Mouse (Mus musculus): ENCODE measurements at regions not wholly inside any gene's neighbourhood (a gene's known extent, or its start where the extent isn't known, plus 50 kb on each side); places are given as distances from the start of the nearest gene placed in this dataset.
A peak's percentile ranks its signal among the peaks of the same experiment; 100 is the strongest.

- H3K4me3 ChIP-seq (ENCODE audit: control insufficient read depth, low read depth, low read length): peak overlapping the region; percentile 38
- H3K4me1 ChIP-seq (ENCODE audit: control insufficient read depth, insufficient read depth, low read length): peaks cover 8% of the 10 kb centered on the region
- H3K27ac ChIP-seq (ENCODE audit: control insufficient read depth, insufficient read depth, low read depth, low read length): peak overlapping the region; percentile 36; the same call in 1 of the 2 replicates
- TF ChIP-seq POLR2A (IDR thresholded peaks at IDR 0.05; ENCODE audit: control insufficient read depth, low read depth, low read length): no peak
- TF ChIP-seq CTCF (IDR thresholded peaks at IDR 0.05; ENCODE audit: control insufficient read depth, insufficient read depth, insufficient replicate concordance, low read depth, low read length): no peak
- H3K36me3 ChIP-seq (ENCODE audit: control insufficient read depth, insufficient read depth, low read length): no peaks in the 10 kb centered on the region
- H3K27me3 ChIP-seq (ENCODE audit: control insufficient read depth, insufficient read depth, low read length): no peaks in the 10 kb centered on the region
Observed at GRCm38 (mm10) chr14:100459601-100460290, 175.3 kb upstream of the Klf12 start.

- peak overlapping the region; percentile 21; the same call in 1 of the 2 replicates for H3K4me3 ChIP-seq (ENCODE audit: control insufficient read depth, low read depth, low read length)
- no peaks in the 10 kb centered on the region for H3K36me3 ChIP-seq (ENCODE audit: control insufficient read depth, insufficient read depth, low read length)
- no peak for TF ChIP-seq POLR2A (IDR thresholded peaks at IDR 0.05; ENCODE audit: control insufficient read depth, low read depth, low read length)
- TF ChIP-seq CTCF (IDR thresholded peaks at IDR 0.05; ENCODE audit: control insufficient read depth, insufficient read depth, insufficient replicate concordance, low read depth, low read length): no peak
- H3K27ac ChIP-seq (ENCODE audit: control insufficient read depth, insufficient read depth, low read depth, low read length): no peak overlapping the region
- peaks cover 8% of the 10 kb centered on the region for H3K4me1 ChIP-seq (ENCODE audit: control insufficient read depth, insufficient read depth, low read length)
- no peaks in the 10 kb centered on the region for H3K27me3 ChIP-seq (ENCODE audit: control insufficient read depth, insufficient read depth, low read length)
Observed at GRCm38 (mm10) chr14:100458727-100459447, 174.4 kb upstream of the Klf12 start.

- no peak overlapping the region for H3K27ac ChIP-seq (ENCODE audit: control insufficient read depth, insufficient read depth, low read depth, low read length)
- no peaks in the 10 kb centered on the region for H3K27me3 ChIP-seq (ENCODE audit: control insufficient read depth, insufficient read depth, low read length)
- H3K4me1 ChIP-seq (ENCODE audit: control insufficient read depth, insufficient read depth, low read length): peaks cover 8% of the 10 kb centered on the region
- H3K4me3 ChIP-seq (ENCODE audit: control insufficient read depth, low read depth, low read length): no peak overlapping the region
- H3K36me3 ChIP-seq (ENCODE audit: control insufficient read depth, insufficient read depth, low read length): no peaks in the 10 kb centered on the region
- no peak for TF ChIP-seq POLR2A (IDR thresholded peaks at IDR 0.05; ENCODE audit: control insufficient read depth, low read depth, low read length)
- TF ChIP-seq CTCF (IDR thresholded peaks at IDR 0.05; ENCODE audit: control insufficient read depth, insufficient read depth, insufficient replicate concordance, low read depth, low read length): no peak
Observed at GRCm38 (mm10) chr14:100457870-100458726, 173.6 kb upstream of the Klf12 start.

GRCm38 (mm10) chr14:100446130-100446529 lies 161.7 kb upstream of the Klf12 start:
- no peak overlapping the region for H3K4me3 ChIP-seq (ENCODE audit: control insufficient read depth, low read depth, low read length)
- TF ChIP-seq CTCF (IDR thresholded peaks at IDR 0.05; ENCODE audit: control insufficient read depth, insufficient read depth, insufficient replicate concordance, low read depth, low read length) (no peak), POLR2A (IDR thresholded peaks at IDR 0.05; ENCODE audit: control insufficient read depth, low read depth, low read length) (no peak)
- no peaks in the 10 kb centered on the region for H3K27me3 ChIP-seq (ENCODE audit: control insufficient read depth, insufficient read depth, low read length)
- H3K36me3 ChIP-seq (ENCODE audit: control insufficient read depth, insufficient read depth, low read length): no peaks in the 10 kb centered on the region
- no peaks in the 10 kb centered on the region for H3K4me1 ChIP-seq (ENCODE audit: control insufficient read depth, insufficient read depth, low read length)
- no peak overlapping the region for H3K27ac ChIP-seq (ENCODE audit: control insufficient read depth, insufficient read depth, low read depth, low read length)

- H3K36me3 ChIP-seq (ENCODE audit: control insufficient read depth, insufficient read depth, low read length): no peaks in the 10 kb centered on the region
- H3K4me3 ChIP-seq (ENCODE audit: control insufficient read depth, low read depth, low read length): no peak overlapping the region
- TF ChIP-seq CTCF (IDR thresholded peaks at IDR 0.05; ENCODE audit: control insufficient read depth, insufficient read depth, insufficient replicate concordance, low read depth, low read length) (no peak), POLR2A (IDR thresholded peaks at IDR 0.05; ENCODE audit: control insufficient read depth, low read depth, low read length) (no peak)
- no peak overlapping the region for H3K27ac ChIP-seq (ENCODE audit: control insufficient read depth, insufficient read depth, low read depth, low read length)
- no peaks in the 10 kb centered on the region for H3K4me1 ChIP-seq (ENCODE audit: control insufficient read depth, insufficient read depth, low read length)
- H3K27me3 ChIP-seq (ENCODE audit: control insufficient read depth, insufficient read depth, low read length): no peaks in the 10 kb centered on the region
Observed at GRCm38 (mm10) chr14:100444848-100445247, 160.4 kb upstream of the Klf12 start.

GRCm38 (mm10) chr14:100444099-100444498 lies 159.6 kb upstream of the Klf12 start:
- Histone ChIP-seq H3K4me3 (ENCODE audit: control insufficient read depth, low read depth, low read length) (no peak overlapping the region), H3K4me1 (ENCODE audit: control insufficient read depth, insufficient read depth, low read length) (no peaks in the 10 kb centered on the region), H3K27me3 (ENCODE audit: control insufficient read depth, insufficient read depth, low read length) (no peaks in the 10 kb centered on the region), H3K36me3 (ENCODE audit: control insufficient read depth, insufficient read depth, low read length) (no peaks in the 10 kb centered on the region), H3K27ac (ENCODE audit: control insufficient read depth, insufficient read depth, low read depth, low read length) (no peak overlapping the region)
- TF ChIP-seq POLR2A (IDR thresholded peaks at IDR 0.05; ENCODE audit: control insufficient read depth, low read depth, low read length) (no peak), CTCF (IDR thresholded peaks at IDR 0.05; ENCODE audit: control insufficient read depth, insufficient read depth, insufficient replicate concordance, low read depth, low read length) (no peak)

- Histone ChIP-seq H3K27ac (ENCODE audit: control insufficient read depth, insufficient read depth, low read depth, low read length) (no peak overlapping the region), H3K27me3 (ENCODE audit: control insufficient read depth, insufficient read depth, low read length) (no peaks in the 10 kb centered on the region), H3K4me3 (ENCODE audit: control insufficient read depth, low read depth, low read length) (no peak overlapping the region), H3K4me1 (ENCODE audit: control insufficient read depth, insufficient read depth, low read length) (no peaks in the 10 kb centered on the region), H3K36me3 (ENCODE audit: control insufficient read depth, insufficient read depth, low read length) (no peaks in the 10 kb centered on the region)
- TF ChIP-seq CTCF (IDR thresholded peaks at IDR 0.05; ENCODE audit: control insufficient read depth, insufficient read depth, insufficient replicate concordance, low read depth, low read length) (no peak), POLR2A (IDR thresholded peaks at IDR 0.05; ENCODE audit: control insufficient read depth, low read depth, low read length) (no peak)
Observed at GRCm38 (mm10) chr14:100437552-100437951, 153.1 kb upstream of the Klf12 start.

All from testis, adult 2 months (tissue).